Mouse (Mus musculus) hindbrain, embryonic 13.5 days (tissue): ENCODE measurements at regions not wholly inside any gene's neighbourhood (a gene's known extent, or its start where the extent isn't known, plus 50 kb on each side); places are given as distances from the start of the nearest gene placed in this dataset.

ENCODE experiments used
- ATAC-seq: fragments of 200-750 bp; cut with Nextera tagmentation; 2 replicates; pipeline ENCODE4 v1.8.0; 2017; ENCODE audit warnings: moderate TSS enrichment; ENCODE audit not compliant: low FRiP score
- H3K27ac ChIP-seq: fragments of 300-500 bp; sonication (generic); 2 replicates; pipeline ENCODE4 v1.5.1; 2015; ENCODE audit warnings: inconsistent platforms, mild to moderate bottlenecking, moderate library complexity
- H3K27me3 ChIP-seq: fragments of 300-500 bp; sonication (generic); 2 replicates; pipeline ENCODE4 v1.6.1; 2015; ENCODE audit warnings: mild to moderate bottlenecking, inconsistent platforms
- H3K36me3 ChIP-seq: fragments of 300-500 bp; sonication (generic); 2 replicates; pipeline ENCODE4 v1.6.1; 2015; ENCODE audit warnings: mild to moderate bottlenecking, inconsistent platforms
- H3K4me1 ChIP-seq: fragments of 300-500 bp; sonication (generic); replicated peaks from 2 replicates; pipeline ENCODE4 v1.6.1; 2015; ENCODE audit warnings: inconsistent platforms
- H3K4me2 ChIP-seq: fragments of 300-500 bp; sonication (generic); 2 replicates; pipeline ENCODE4 v1.6.1; 2015; ENCODE audit warnings: inconsistent platforms, mild to moderate bottlenecking, moderate library complexity
- H3K4me3 ChIP-seq: fragments of 300-500 bp; sonication (generic); 2 replicates; pipeline ENCODE4 v1.5.1; 2015; ENCODE audit warnings: mild to moderate bottlenecking, inconsistent platforms
- H3K9ac ChIP-seq: fragments of 300-500 bp; sonication (generic); 2 replicates; pipeline ENCODE4 v1.6.1; 2015; ENCODE audit warnings: mild to moderate bottlenecking, inconsistent platforms
- H3K9me3 ChIP-seq: fragments of 300-500 bp; sonication (generic); 2 replicates; pipeline ENCODE4 v1.6.1; 2016; ENCODE audit warnings: inconsistent platforms
- WGBS: fragments of 180-500 bp; shearing (Covaris S2); methylation state at CpG from one replicate; pipeline ENCODE4 v1.1.7; 2015; 5-methylcytosine and 5-hydroxymethylcytosine counted together

GRCm38 (mm10) chr6:65224723-65225122 is 80.0 kb upstream of the Hpgds start:
- H3K27ac ChIP-seq: no peak overlapping the region
- no peaks in the 10 kb centered on the region for H3K36me3 ChIP-seq
- H3K9me3 ChIP-seq: no peaks in the 10 kb centered on the region
- no peak overlapping the region for H3K4me2 ChIP-seq
- H3K27me3 ChIP-seq: no peaks in the 10 kb centered on the region
- WGBS: 73% methylated on average over 4 of the region's 4 CpGs
- no peak overlapping the region for H3K9ac ChIP-seq
- no peak for ATAC-seq
- no peaks in the 10 kb centered on the region for H3K4me1 ChIP-seq
- H3K4me3 ChIP-seq: no peak overlapping the region

- no peaks in the 10 kb centered on the region for H3K27me3 ChIP-seq
- H3K4me1 ChIP-seq: no peaks in the 10 kb centered on the region
- H3K9me3 ChIP-seq: no peaks in the 10 kb centered on the region
- H3K27ac ChIP-seq: no peak overlapping the region
- no peak for ATAC-seq
- no peaks in the 10 kb centered on the region for H3K36me3 ChIP-seq
- no peak overlapping the region for H3K4me3 ChIP-seq
- no peak overlapping the region for H3K9ac ChIP-seq
- 85% methylated on average over 1 of the region's 1 CpGs for WGBS
- H3K4me2 ChIP-seq: no peak overlapping the region
These were observed 117.9 kb upstream of the Hpgds start for GRCm38 (mm10) chr6:65262572-65262971.

GRCm38 (mm10) chr6:65270723-65271122 is 110.2 kb upstream of the C130060K24Rik start:
- no peak for ATAC-seq
- no peak overlapping the region for H3K4me2 ChIP-seq
- H3K27me3 ChIP-seq: no peaks in the 10 kb centered on the region
- no peak overlapping the region for H3K27ac ChIP-seq
- no peaks in the 10 kb centered on the region for H3K9me3 ChIP-seq
- no peak overlapping the region for H3K9ac ChIP-seq
- H3K36me3 ChIP-seq: no peaks in the 10 kb centered on the region
- H3K4me3 ChIP-seq: no peak overlapping the region
- no peaks in the 10 kb centered on the region for H3K4me1 ChIP-seq
- 64% methylated on average over 1 of the region's 1 CpGs for WGBS

GRCm38 (mm10) chr6:65310176-65310575 is 70.7 kb upstream of the C130060K24Rik start:
- no peak; the same call in 1 of the 2 replicates for ATAC-seq
- no peaks in the 10 kb centered on the region for H3K27me3 ChIP-seq
- H3K36me3 ChIP-seq: no peaks in the 10 kb centered on the region
- no peak overlapping the region for H3K4me2 ChIP-seq
- H3K9ac ChIP-seq: no peak overlapping the region
- peak overlapping the region; percentile 23; the same call in 1 of the 2 replicates for H3K27ac ChIP-seq
- peaks cover 6% of the 10 kb centered on the region; the same call in 1 of the 2 replicates for H3K4me1 ChIP-seq
- H3K4me3 ChIP-seq: no peak overlapping the region
- WGBS: 16% methylated on average over 1 of the region's 1 CpGs
- H3K9me3 ChIP-seq: no peaks in the 10 kb centered on the region; the same call in 1 of the 2 replicates

- H3K9me3 ChIP-seq: no peaks in the 10 kb centered on the region; the same call in 1 of the 2 replicates
- no peaks in the 10 kb centered on the region for H3K27me3 ChIP-seq
- H3K4me1 ChIP-seq: peaks cover 6% of the 10 kb centered on the region; the same call in 1 of the 2 replicates
- H3K36me3 ChIP-seq: no peaks in the 10 kb centered on the region
- H3K9ac ChIP-seq: no peak overlapping the region
- H3K4me3 ChIP-seq: no peak overlapping the region
- ATAC-seq: peak; percentile 82; the same call in 1 of the 2 replicates
- WGBS: 16% methylated on average over 11 of the region's 11 CpGs
- 0 out of 2 replicates have a peak overlapping the region, but pooled peaks have one; percentile 23 for H3K4me2 ChIP-seq
- peak overlapping the region; percentile 75 for H3K27ac ChIP-seq
These were observed 69.9 kb upstream of the C130060K24Rik start for GRCm38 (mm10) chr6:65310840-65311620.

- Histone ChIP-seq H3K36me3 (no peaks in the 10 kb centered on the region), H3K27me3 (no peaks in the 10 kb centered on the region), H3K9me3 (no peaks in the 10 kb centered on the region; the same call in 1 of the 2 replicates), H3K9ac (no peak overlapping the region), H3K4me2 (no peak overlapping the region), H3K4me3 (no peak overlapping the region), H3K27ac (no peak overlapping the region), H3K4me1 (peaks cover 6% of the 10 kb centered on the region; the same call in 1 of the 2 replicates)
- ATAC-seq: no peak
These were observed 69.1 kb upstream of the C130060K24Rik start for GRCm38 (mm10) chr6:65311778-65312177.
